Mouse (Mus musculus) E14TG2a.4 (cell line): ENCODE results near the gene Gsg1l.

ENCODE experiments used
- CTCF ChIP-seq: conservative IDR thresholded peaks from 2 replicates; pipeline ENCODE4 v1.5.1; 2014; ENCODE audit warnings: low read length
- POU5F1 ChIP-seq: IDR thresholded peaks from 2 replicates; pipeline ENCODE4 v1.6.1; 2014; ENCODE audit warnings: low read length, borderline replicate concordance

GRCm38 (mm10) chr7:126113263-126113662 is 31.1 kb upstream of the Gsg1l start:
- TF ChIP-seq POU5F1 (no peak), CTCF (no peak)
